Mouse (Mus musculus) left cerebral cortex, adult 2 months (tissue): ENCODE measurements around the gene Ipo13. TPM values are rescaled to one million over a fixed set of nuclear protein-coding genes. Genes with fewer than 3 reads are reported as not detected.
A peak's percentile ranks its signal among the peaks of the same experiment; 100 is the strongest.

Experiments
- DNase-seq, 2 experiments: peaks; one replicate each; pipeline ENCODE4 v3.0.0; 2021 to 2022; ENCODE audit warnings: low spot score in 2 of 2, mixed read lengths in 1 of 2; ENCODE audit errors: extremely low spot score in 1 of 2
- H3K27ac ChIP-seq: fragments of 200-600 bp; 2 replicates; pipeline ENCODE4 v1.8.1; 2022
- H3K4me3 ChIP-seq: fragments of 200-600 bp; 2 replicates; pipeline ENCODE4 v1.8.1; 2022
- CTCF ChIP-seq: fragments of 200-600 bp; IDR thresholded peaks from 2 replicates; pipeline ENCODE4 v1.8.1; 2022; ENCODE audit warnings: antibody characterized with exemption, mild to moderate bottlenecking, moderate library complexity
- intact Hi-C: fragments of 180-260 bp; cut with DNase I; formaldehyde crosslinking; loops from one replicate; pipeline ENCODE4 v1.15.1; 2025
- total RNA-seq, 2 experiments: library from RNA; stranded (reverse); gene quantifications; 2 replicates each; pipeline ENCODE4 v1.2.3; 2021

The Ipo13 gene
- total RNA-seq, 2 experiments from 2014 or later: 115 to 123 TPM

GRCm38 (mm10) chr4:117850871-117851270 is 63.9 kb downstream of the Ipo13 start:
- Histone ChIP-seq H3K27ac (peak overlapping the region; percentile 57; the same call in 1 of the 2 replicates), H3K4me3 (no peak overlapping the region)
- TF ChIP-seq CTCF: no peak
- intact Hi-C loops: no loop called here
- DNase-seq: no peak

- Histone ChIP-seq H3K4me3 (no peak overlapping the region), H3K27ac (peak overlapping the region; percentile 57; the same call in 1 of the 2 replicates)
- no peak for TF ChIP-seq CTCF
Measured at GRCm38 (mm10) chr4:117850176-117850575, 64.6 kb downstream of the Ipo13 start.

GRCm38 (mm10) chr4:117849506-117849905 is 65.3 kb downstream of the Ipo13 start:
- intact Hi-C loops: no loop called here
- H3K27ac ChIP-seq: peak overlapping the region; percentile 71

More at GRCm38 (mm10) chr4:117850176-117850575, 64.6 kb downstream of the Ipo13 start:
- intact Hi-C loops: no loop called here
- no peak for DNase-seq

DNA sequence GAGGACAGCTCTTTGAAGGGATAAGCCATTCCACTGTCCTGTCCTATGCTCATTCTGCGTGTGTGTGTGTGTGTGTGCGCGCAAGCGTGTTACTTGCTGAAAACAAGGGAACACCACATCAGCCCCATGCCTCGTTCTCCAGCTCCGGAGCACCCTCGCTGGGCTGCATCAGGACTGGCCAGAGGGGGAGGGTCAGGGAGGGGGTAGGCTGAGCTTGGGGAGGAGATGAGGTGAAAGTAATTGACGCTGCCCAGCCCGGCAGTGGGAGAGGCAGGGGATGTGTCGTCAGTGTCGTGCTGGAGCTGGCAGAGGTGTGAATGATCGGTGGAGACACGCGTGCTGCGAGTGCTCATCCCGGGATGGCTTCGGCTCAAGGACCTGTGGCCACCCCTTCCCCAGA is 65.7 kb downstream of the Ipo13 start:
- H3K27ac ChIP-seq: peak overlapping the region; percentile 71
- intact Hi-C loops: no loop called here
- DNase-seq: no peak
- 0 out of 2 replicates have a peak overlapping the region, but pooled peaks have one; percentile 2 for H3K4me3 ChIP-seq
- TF ChIP-seq CTCF: no peak

More at GRCm38 (mm10) chr4:117849506-117849905, 65.3 kb downstream of the Ipo13 start:
- no peak for DNase-seq
- 0 out of 2 replicates have a peak overlapping the region, but pooled peaks have one; percentile 2 for H3K4me3 ChIP-seq
- no peak for TF ChIP-seq CTCF

GRCm38 (mm10) chr4:117847011-117847410 is 67.8 kb downstream of the Ipo13 start:
- no peak overlapping the region for H3K4me3 ChIP-seq
- peak in 1 of 2 experiments; percentile 51 for DNase-seq
- H3K27ac ChIP-seq: no peak overlapping the region
- TF ChIP-seq CTCF: no peak
- intact Hi-C loops: no loop called here

DNA sequence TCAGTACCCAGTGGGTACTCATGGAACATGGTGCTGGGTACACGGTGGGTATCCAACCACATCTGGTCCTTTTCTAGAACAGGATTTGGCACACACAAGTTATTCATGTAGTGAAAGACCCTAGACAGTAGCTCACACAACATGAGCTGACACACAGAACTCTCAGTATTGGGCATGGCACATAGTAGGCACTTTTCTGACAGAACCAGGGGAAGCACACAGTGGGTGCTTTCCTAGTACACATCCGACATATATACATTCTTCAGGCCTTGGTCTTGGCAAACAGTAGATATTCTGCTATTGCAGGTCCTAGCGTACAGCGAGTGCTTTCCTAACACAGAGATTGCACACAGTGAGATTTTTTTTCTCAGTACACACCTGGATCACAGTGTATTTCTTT is 68.5 kb downstream of the Ipo13 start:
- no peak overlapping the region for H3K4me3 ChIP-seq
- no peak for DNase-seq
- TF ChIP-seq CTCF: no peak
- intact Hi-C loops: no loop called here
- H3K27ac ChIP-seq: no peak overlapping the region

GRCm38 (mm10) chr4:117845316-117845715 is 69.5 kb downstream of the Ipo13 start:
- Histone ChIP-seq H3K27ac (no peak overlapping the region), H3K4me3 (no peak overlapping the region)
- DNase-seq: no peak
- intact Hi-C loops: no loop called here
- TF ChIP-seq CTCF: no peak

Other genes starting within 250 kb of the Ipo13 start
- 10 to 100 TPM; 37.3 to 42.0 TPM for gene Dmap1, start 232.7 kb downstream of the Ipo13 start, total RNA-seq
- not detected for gene Gm12845, start 190.6 kb downstream of the Ipo13 start, total RNA-seq
- gene Klf17, start 149.4 kb downstream of the Ipo13 start, total RNA-seq: not detected
- gene Slc6a9, start 80.5 kb downstream of the Ipo13 start, total RNA-seq: 10 to 100 TPM; 34.2 to 35.4 TPM
- gene Ccdc24, start 42.4 kb downstream of the Ipo13 start, total RNA-seq: 1 to 10 TPM in 1 of 2 experiments, under 1 TPM in 1; 0.94 to 1.4 TPM
- gene B4galt2, start 31.5 kb downstream of the Ipo13 start, total RNA-seq: 10 to 100 TPM; 86.7 to 90.6 TPM
- 100 to 1,000 TPM; 430 to 462 TPM for gene Atp6v0b, start 27.7 kb downstream of the Ipo13 start, total RNA-seq
- 10 to 100 TPM in 1 of 2 experiments, 1 to 10 TPM in 1; 9.1 to 11.4 TPM for gene Dph2, start 23.0 kb downstream of the Ipo13 start, total RNA-seq
- 1 to 10 TPM; 3.6 to 3.9 TPM for gene Artn, start 14.8 kb upstream of the Ipo13 start, total RNA-seq
- gene St3gal3, start 219.9 kb upstream of the Ipo13 start, total RNA-seq: 10 to 100 TPM; 46.0 to 47.4 TPM